Mouse (Mus musculus) testis, adult 2 months (tissue): ENCODE results near the gene Cacna1c.

Experiments
- CTCF ChIP-seq: fragments of 200-500 bp; IDR thresholded peaks from 2 replicates; pipeline ENCODE4 v1.5.1; 2012; ENCODE audit warnings: low read depth, mild to moderate bottlenecking, inconsistent platforms, low read length, moderate library complexity; ENCODE audit not compliant: control insufficient read depth, insufficient read depth, insufficient replicate concordance
- POLR2A ChIP-seq: fragments of 200-500 bp; IDR thresholded peaks from 2 replicates; pipeline ENCODE4 v1.6.1; 2012; ENCODE audit warnings: low read depth, mild to moderate bottlenecking, inconsistent platforms, low read length, moderate library complexity; ENCODE audit not compliant: control insufficient read depth

- TF ChIP-seq CTCF (no peak), POLR2A (no peak)
These were observed 133.5 kb downstream of the Cacna1c start for GRCm38 (mm10) chr6:119062695-119063094.
